Mouse (Mus musculus) kidney, adult 2 months (tissue): ENCODE results near the gene Slc22a23.

Source experiments
- CTCF ChIP-seq: fragments of 200-500 bp; conservative IDR thresholded peaks from 2 replicates; pipeline ENCODE4 v1.5.1; 2011; ENCODE audit warnings: low read depth, mild to moderate bottlenecking, control low read depth, low read length, moderate library complexity, mixed read lengths; ENCODE audit not compliant: insufficient read depth, insufficient read length
- POLR2A ChIP-seq: fragments of 200-500 bp; IDR thresholded peaks from one replicate; pipeline ENCODE4 v1.6.1; 2011; ENCODE audit warnings: low read depth, low read length, control low read depth

- TF ChIP-seq POLR2A (no peak), CTCF (no peak)
Measured at GRCm38 (mm10) chr13:34226940-34227339, 118.0 kb downstream of the Slc22a23 start.
